Mouse (Mus musculus): ENCODE data around the gene Aldh6a1. TPM values are rescaled to one million over a fixed set of nuclear protein-coding genes. Genes with fewer than 3 reads are reported as not detected.

The Aldh6a1 gene
- polyA plus RNA-seq, 1 experiment from 2014 or later, result 29.5 TPM

GRCm38 (mm10) chr12:84438697-84439096, 12.1 kb downstream of the Aldh6a1 start:
- peaks cover under 1% of the 10 kb centered on the region; the same call in 1 of the 2 replicates for H3K36me3 ChIP-seq (ENCODE audit: control insufficient read depth, insufficient read depth, low read length)
- H3K4me2 ChIP-seq (ENCODE audit: low read length), result no peak overlapping the region
- H3K9me3 ChIP-seq (ENCODE audit: control insufficient read depth, low read length), result no peaks in the 10 kb centered on the region
- DNase-seq (ENCODE audit: low spot score) (no peak), ATAC-seq (replicated peaks; ENCODE audit: low FRiP score, low TSS enrichment, low read depth) (no peak)
- no peak overlapping the region for H3K4me3 ChIP-seq (ENCODE audit: low read depth, low read length)
- H3K27ac ChIP-seq (ENCODE audit: low read depth), result no peak overlapping the region
- no peak overlapping the region for H3K9ac ChIP-seq (ENCODE audit: low read length)
- 45% methylated on average over 2 of the region's 2 CpGs for WGBS
- H3K4me1 ChIP-seq (replicated peaks; ENCODE audit: control insufficient read depth, insufficient read depth, low read length), result no peaks in the 10 kb centered on the region
- no peaks in the 10 kb centered on the region for H3K27me3 ChIP-seq (replicated peaks; ENCODE audit: control insufficient read depth, insufficient read depth, low read length)

GRCm38 (mm10) chr12:84429825-84430224, 21.0 kb downstream of the Aldh6a1 start:
- H3K4me2 ChIP-seq (ENCODE audit: low read length), result no peak overlapping the region
- no peak overlapping the region for H3K27ac ChIP-seq (ENCODE audit: low read depth)
- no peak for ATAC-seq (replicated peaks; ENCODE audit: low FRiP score, low TSS enrichment, low read depth)
- no peak overlapping the region for H3K4me3 ChIP-seq (ENCODE audit: low read depth, low read length)
- peaks cover 14% of the 10 kb centered on the region; the same call in 1 of the 2 replicates for H3K36me3 ChIP-seq (ENCODE audit: control insufficient read depth, insufficient read depth, low read length)
- no peaks in the 10 kb centered on the region for H3K27me3 ChIP-seq (replicated peaks; ENCODE audit: control insufficient read depth, insufficient read depth, low read length)
- no peak overlapping the region for H3K9ac ChIP-seq (ENCODE audit: low read length)
- no peak for DNase-seq (ENCODE audit: low spot score)
- H3K4me1 ChIP-seq (replicated peaks; ENCODE audit: control insufficient read depth, insufficient read depth, low read length), result no peaks in the 10 kb centered on the region
- 72% methylated on average over 2 of the region's 2 CpGs for WGBS
- H3K9me3 ChIP-seq (ENCODE audit: control insufficient read depth, low read length), result no peaks in the 10 kb centered on the region

GRCm38 (mm10) chr12:84423990-84424389, 26.8 kb downstream of the Aldh6a1 start:
- Histone ChIP-seq H3K9me3 (ENCODE audit: control insufficient read depth, low read length) (no peaks in the 10 kb centered on the region), H3K4me1 (replicated peaks; ENCODE audit: control insufficient read depth, insufficient read depth, low read length) (no peaks in the 10 kb centered on the region), H3K27ac (ENCODE audit: low read depth) (no peak overlapping the region), H3K4me2 (ENCODE audit: low read length) (no peak overlapping the region), H3K9ac (ENCODE audit: low read length) (no peak overlapping the region), H3K4me3 (ENCODE audit: low read depth, low read length) (no peak overlapping the region), H3K27me3 (replicated peaks; ENCODE audit: control insufficient read depth, insufficient read depth, low read length) (no peaks in the 10 kb centered on the region), H3K36me3 (ENCODE audit: control insufficient read depth, insufficient read depth, low read length) (no peaks in the 10 kb centered on the region)
- no peak for ATAC-seq (replicated peaks; ENCODE audit: low FRiP score, low TSS enrichment, low read depth)
- 67% methylated on average over 3 of the region's 3 CpGs for WGBS
- DNase-seq (ENCODE audit: low spot score), result no peak

- Histone ChIP-seq H3K9ac (ENCODE audit: low read length) (peak overlapping the region; percentile 68), H3K27ac (ENCODE audit: low read depth) (peak overlapping the region; percentile 59), H3K36me3 (ENCODE audit: control insufficient read depth, insufficient read depth, low read length) (no peaks in the 10 kb centered on the region), H3K4me1 (replicated peaks; ENCODE audit: control insufficient read depth, insufficient read depth, low read length) (0 out of 2 replicates have a peak, but pooled peaks cover 3% of the 10 kb centered on the region), H3K9me3 (ENCODE audit: control insufficient read depth, low read length) (peaks cover 2% of the 10 kb centered on the region; the same call in 1 of the 2 replicates), H3K4me2 (ENCODE audit: low read length) (peak overlapping the region; percentile 80), H3K27me3 (replicated peaks; ENCODE audit: control insufficient read depth, insufficient read depth, low read length) (no peaks in the 10 kb centered on the region), H3K4me3 (ENCODE audit: low read depth, low read length) (peak overlapping the region; percentile 59)
- WGBS, result 37% methylated on average over 18 of the region's 18 CpGs
- no peak for DNase-seq (ENCODE audit: low spot score)
- 0 out of 2 replicates have a peak, but pooled peaks have one; percentile 15 for ATAC-seq (replicated peaks; ENCODE audit: low FRiP score, low TSS enrichment, low read depth)
Measured at GRCm38 (mm10) chr12:84417605-84417922, 33.2 kb downstream of the Aldh6a1 start.

- Histone ChIP-seq H3K9ac (ENCODE audit: low read length) (peak within 1 kb of the TSS; percentile 68), H3K27me3 (replicated peaks; ENCODE audit: control insufficient read depth, insufficient read depth, low read length) (no peaks in the 10 kb centered on the region), H3K9me3 (ENCODE audit: control insufficient read depth, low read length) (peaks cover 2% of the 10 kb centered on the region; the same call in 1 of the 2 replicates), H3K27ac (ENCODE audit: low read depth) (peak within 1 kb of the TSS; percentile 59), H3K36me3 (ENCODE audit: control insufficient read depth, insufficient read depth, low read length) (no peaks in the 10 kb centered on the region), H3K4me3 (ENCODE audit: low read depth, low read length) (peak within 1 kb of the TSS; percentile 59), H3K4me1 (replicated peaks; ENCODE audit: control insufficient read depth, insufficient read depth, low read length) (0 out of 2 replicates have a peak, but pooled peaks cover 3% of the 10 kb centered on the region), H3K4me2 (ENCODE audit: low read length) (peak within 1 kb of the TSS; percentile 80)
- DNase-seq (ENCODE audit: low spot score) (peak; percentile 90), ATAC-seq (replicated peaks; ENCODE audit: low FRiP score, low TSS enrichment, low read depth) (peak; percentile 89; the same call in 1 of the 2 replicates)
- WGBS, result 3% methylated on average over 50 of the region's 50 CpGs
Measured at GRCm38 (mm10) chr12:84416834-84417604, 33.8 kb downstream of the Aldh6a1 start, which contains the start of gene Rnf113a2. Rnf113a2 (plus strand) TSS chr12:84417196.

- DNase-seq (ENCODE audit: low spot score) (peak; percentile 94), ATAC-seq (replicated peaks; ENCODE audit: low FRiP score, low TSS enrichment, low read depth) (peak; percentile 90)
- Histone ChIP-seq H3K9ac (ENCODE audit: low read length) (peak within 1 kb of the TSS; percentile 67), H3K36me3 (ENCODE audit: control insufficient read depth, insufficient read depth, low read length) (no peaks in the 10 kb centered on the region), H3K4me3 (ENCODE audit: low read depth, low read length) (peak within 1 kb of the TSS; percentile 66), H3K27me3 (replicated peaks; ENCODE audit: control insufficient read depth, insufficient read depth, low read length) (no peaks in the 10 kb centered on the region), H3K9me3 (ENCODE audit: control insufficient read depth, low read length) (no peaks in the 10 kb centered on the region), H3K4me2 (ENCODE audit: low read length) (peak within 1 kb of the TSS; percentile 65), H3K4me1 (replicated peaks; ENCODE audit: control insufficient read depth, insufficient read depth, low read length) (peaks cover 5% of the 10 kb centered on the region; the same call in 1 of the 2 replicates), H3K27ac (ENCODE audit: low read depth) (peak within 1 kb of the TSS; percentile 59)
- WGBS, result 1% methylated on average over 61 of the region's 63 CpGs
Measured at GRCm38 (mm10) chr12:84408819-84409507, 41.8 kb downstream of the Aldh6a1 start, which contains the start of the genes Entpd5 and Bbof1. Entpd5 (minus strand) TSS chr12:84409029. Bbof1 (plus strand) TSS chr12:84409071.

GRCm38 (mm10) chr12:84407874-84408818, 42.7 kb downstream of the Aldh6a1 start:
- DNase-seq (ENCODE audit: low spot score), result no peak
- ATAC-seq (replicated peaks; ENCODE audit: low FRiP score, low TSS enrichment, low read depth), result peak; percentile 63
- H3K4me3 ChIP-seq (ENCODE audit: low read depth, low read length), result peak overlapping the region; percentile 66
- peaks cover 5% of the 10 kb centered on the region; the same call in 1 of the 2 replicates for H3K4me1 ChIP-seq (replicated peaks; ENCODE audit: control insufficient read depth, insufficient read depth, low read length)
- peak overlapping the region; percentile 65 for H3K4me2 ChIP-seq (ENCODE audit: low read length)
- H3K9me3 ChIP-seq (ENCODE audit: control insufficient read depth, low read length), result no peaks in the 10 kb centered on the region
- peak overlapping the region; percentile 59 for H3K27ac ChIP-seq (ENCODE audit: low read depth)
- H3K36me3 ChIP-seq (ENCODE audit: control insufficient read depth, insufficient read depth, low read length), result no peaks in the 10 kb centered on the region
- WGBS, result 2% methylated on average over 52 of the region's 52 CpGs
- H3K27me3 ChIP-seq (replicated peaks; ENCODE audit: control insufficient read depth, insufficient read depth, low read length), result no peaks in the 10 kb centered on the region
- peak overlapping the region; percentile 67 for H3K9ac ChIP-seq (ENCODE audit: low read length)

- Histone ChIP-seq H3K27ac (ENCODE audit: low read depth) (no peak overlapping the region), H3K9ac (ENCODE audit: low read length) (no peak overlapping the region), H3K27me3 (replicated peaks; ENCODE audit: control insufficient read depth, insufficient read depth, low read length) (no peaks in the 10 kb centered on the region), H3K4me2 (ENCODE audit: low read length) (no peak overlapping the region), H3K4me3 (ENCODE audit: low read depth, low read length) (no peak overlapping the region), H3K4me1 (replicated peaks; ENCODE audit: control insufficient read depth, insufficient read depth, low read length) (peaks cover 5% of the 10 kb centered on the region; the same call in 1 of the 2 replicates), H3K9me3 (ENCODE audit: control insufficient read depth, low read length) (no peaks in the 10 kb centered on the region), H3K36me3 (ENCODE audit: control insufficient read depth, insufficient read depth, low read length) (no peaks in the 10 kb centered on the region)
- DNase-seq (ENCODE audit: low spot score) (no peak), ATAC-seq (replicated peaks; ENCODE audit: low FRiP score, low TSS enrichment, low read depth) (no peak)
- WGBS, result 58% methylated on average over 4 of the region's 4 CpGs
Measured at GRCm38 (mm10) chr12:84407259-84407658, 43.5 kb downstream of the Aldh6a1 start.
